Mouse (Mus musculus) CH12.LX (cell line): ENCODE measurements at regions not wholly inside any gene's neighbourhood (a gene's known extent, or its start where the extent isn't known, plus 50 kb on each side); places are given as distances from the start of the nearest gene placed in this dataset.

Experiments used
- DNase-seq: peaks from one replicate; pipeline ENCODE4 v3.0.0-alpha.2; 2013; ENCODE audit errors: extremely low read depth
- H3K27ac ChIP-seq: 2 replicates; pipeline ENCODE4 v1.5.1; 2012; ENCODE audit warnings: low read depth, mild to moderate bottlenecking, control low read depth, moderate library complexity; ENCODE audit not compliant: insufficient read depth
- H3K27me3 ChIP-seq: replicated peaks from 2 replicates; pipeline ENCODE3; 2012; ENCODE audit warnings: inconsistent platforms
- H3K36me3 ChIP-seq, 2 experiments: replicated peaks in 1 of 2; 2 replicates each; pipeline versions ENCODE3 to v1.6.1; 2012; ENCODE audit warnings: inconsistent platforms in 1 of 2, low read length in 1 of 2, mild to moderate bottlenecking in 1 of 2, mixed read lengths in 1 of 2, moderate library complexity in 1 of 2; ENCODE audit not compliant: control insufficient read depth in 1 of 2, insufficient read depth in 1 of 2
- H3K4me1 ChIP-seq, 2 experiments: 2 replicates each; pipeline ENCODE4 v1.6.1; 2012; ENCODE audit warnings: inconsistent platforms in 1 of 2, moderate library complexity in 1 of 2; ENCODE audit not compliant: insufficient read depth in 2 of 2, control insufficient read depth in 1 of 2
- H3K4me2 ChIP-seq: 2 replicates; pipeline ENCODE4 v1.6.1; 2012; ENCODE audit warnings: low read depth, mild to moderate bottlenecking, control low read depth; ENCODE audit not compliant: poor library complexity, insufficient read depth, severe bottlenecking
- H3K4me3 ChIP-seq, 3 experiments: fragments of 150-350 bp in 1 of 3; sonication (generic) in 1 of 3; replicated peaks in 1 of 3; 2 replicates each; pipeline versions ENCODE3 to v1.5.1; 2011 to 2012; ENCODE audit warnings: low read depth in 2 of 3, low read length in 2 of 3, mild to moderate bottlenecking in 2 of 3, moderate library complexity in 2 of 3, control low read depth in 1 of 3, improper control_type of control experiment in 1 of 3, inconsistent platforms in 1 of 3, mixed read lengths in 1 of 3; ENCODE audit not compliant: poor library complexity in 1 of 3
- H3K79me2 ChIP-seq: replicated peaks from 2 replicates; pipeline ENCODE4 v1.6.1; 2012; ENCODE audit warnings: mild to moderate bottlenecking, moderate library complexity; ENCODE audit not compliant: control insufficient read depth, poor library complexity, insufficient read depth, severe bottlenecking; ENCODE audit errors: extremely low read depth
- H3K9ac ChIP-seq: 2 replicates; pipeline ENCODE4 v1.6.1; 2012; ENCODE audit warnings: low read depth, mild to moderate bottlenecking, control low read depth, moderate library complexity; ENCODE audit not compliant: insufficient read depth
- H3K9me3 ChIP-seq: replicated peaks from 2 replicates; pipeline ENCODE3; 2012; ENCODE audit warnings: low read length, inconsistent platforms, mixed read lengths
- BHLHE40 ChIP-seq: IDR thresholded peaks from 2 replicates; pipeline ENCODE4 v1.6.1; 2011; ENCODE audit warnings: mild to moderate bottlenecking, low read depth, low read length, improper control_type of control experiment
- CHD1 ChIP-seq: IDR thresholded peaks from 2 replicates; pipeline ENCODE4 v1.6.1; 2012; ENCODE audit warnings: low read depth, low read length, improper control_type of control experiment, inconsistent platforms
- CHD2 ChIP-seq: IDR thresholded peaks from 2 replicates; pipeline ENCODE4 v1.6.1; 2011; ENCODE audit warnings: low read length, improper control_type of control experiment
- E2F4 ChIP-seq: IDR thresholded peaks from 2 replicates; pipeline ENCODE4 v1.6.1; 2011; ENCODE audit warnings: low read depth, low read length, improper control_type of control experiment; ENCODE audit not compliant: insufficient replicate concordance
- EP300 ChIP-seq: IDR thresholded peaks from 2 replicates; pipeline ENCODE4 v1.6.1; 2011; ENCODE audit warnings: low read length, improper control_type of control experiment
- GABPA ChIP-seq: IDR thresholded peaks from 2 replicates; pipeline ENCODE4 v1.6.1; 2012; ENCODE audit warnings: low read depth, low read length, improper control_type of control experiment, inconsistent platforms; ENCODE audit not compliant: insufficient replicate concordance
- HCFC1 ChIP-seq: IDR thresholded peaks from 2 replicates; pipeline ENCODE4 v1.6.1; 2012; ENCODE audit warnings: low read depth, mild to moderate bottlenecking, inconsistent platforms, low read length, improper control_type of control experiment
- IRF4 ChIP-seq: IDR thresholded peaks from 2 replicates; pipeline ENCODE4 v1.6.1; 2014; ENCODE audit warnings: low read depth, mild to moderate bottlenecking, inconsistent platforms, low read length, improper control_type of control experiment
- JUN ChIP-seq: IDR thresholded peaks from 2 replicates; pipeline ENCODE4 v1.6.1; 2011; ENCODE audit warnings: low read depth, mild to moderate bottlenecking, low read length, improper control_type of control experiment, moderate library complexity; ENCODE audit not compliant: insufficient read depth
- JUND ChIP-seq: conservative IDR thresholded peaks from 2 replicates; pipeline ENCODE4 v1.6.1; 2011; ENCODE audit warnings: low read depth, low read length, improper control_type of control experiment
- KAT2A ChIP-seq: IDR thresholded peaks from 2 replicates; pipeline ENCODE4 v1.6.1; 2012; ENCODE audit warnings: low read length, improper control_type of control experiment, inconsistent platforms; ENCODE audit not compliant: insufficient replicate concordance
- MAX ChIP-seq: IDR thresholded peaks from 2 replicates; pipeline ENCODE4 v1.6.1; 2011; ENCODE audit warnings: low read length, improper control_type of control experiment
- MAZ ChIP-seq: IDR thresholded peaks from 2 replicates; pipeline ENCODE4 v1.6.1; 2012; ENCODE audit warnings: low read depth, mild to moderate bottlenecking, inconsistent platforms, low read length, improper control_type of control experiment, moderate library complexity
- MEF2A ChIP-seq: IDR thresholded peaks from 2 replicates; pipeline ENCODE4 v1.6.1; 2014; ENCODE audit warnings: low read depth, mild to moderate bottlenecking, inconsistent platforms, low read length, improper control_type of control experiment, borderline replicate concordance
- MXI1 ChIP-seq: IDR thresholded peaks from 2 replicates; pipeline ENCODE4 v1.6.1; 2011; ENCODE audit warnings: mild to moderate bottlenecking, low read depth, low read length, improper control_type of control experiment
- MYC ChIP-seq: IDR thresholded peaks from 2 replicates; pipeline ENCODE4 v1.6.1; 2011; ENCODE audit warnings: low read depth, mild to moderate bottlenecking, improper control_type of control experiment, low read length
- NRF1 ChIP-seq: IDR thresholded peaks from 2 replicates; pipeline ENCODE4 v1.6.1; 2014; ENCODE audit warnings: low read depth, mild to moderate bottlenecking, inconsistent platforms, low read length, improper control_type of control experiment, moderate library complexity
- PAX5 ChIP-seq: IDR thresholded peaks from 2 replicates; pipeline ENCODE4 v1.6.1; 2012; ENCODE audit warnings: low read length, inconsistent platforms, mixed read lengths
- POLR2AphosphoS2 ChIP-seq: IDR thresholded peaks from 2 replicates; pipeline ENCODE4 v1.6.1; 2011; ENCODE audit warnings: low read depth, low read length, improper control_type of control experiment
- RAD21 ChIP-seq: IDR thresholded peaks from 2 replicates; pipeline ENCODE4 v1.6.1; 2011; ENCODE audit warnings: low read depth, mild to moderate bottlenecking, low read length, improper control_type of control experiment, moderate library complexity
- RCOR1 ChIP-seq: conservative IDR thresholded peaks from 2 replicates; pipeline ENCODE4 v1.6.1; 2012; ENCODE audit warnings: low read depth, mild to moderate bottlenecking, inconsistent platforms, low read length, improper control_type of control experiment
- SIN3A ChIP-seq: IDR thresholded peaks from 2 replicates; pipeline ENCODE4 v1.6.1; 2012; ENCODE audit warnings: low read length, improper control_type of control experiment, inconsistent platforms
- SMC3 ChIP-seq: IDR thresholded peaks from 2 replicates; pipeline ENCODE4 v1.6.1; 2011; ENCODE audit warnings: low read depth, low read length, improper control_type of control experiment
- TCF12 ChIP-seq: IDR thresholded peaks from 2 replicates; pipeline ENCODE4 v1.6.1; 2014; ENCODE audit warnings: low read depth, mild to moderate bottlenecking, inconsistent platforms, low read length, improper control_type of control experiment
- UBTF ChIP-seq: IDR thresholded peaks from 2 replicates; pipeline ENCODE4 v1.6.1; 2012; ENCODE audit warnings: low read depth, mild to moderate bottlenecking, inconsistent platforms, low read length, improper control_type of control experiment, moderate library complexity
- USF1 ChIP-seq: IDR thresholded peaks from 2 replicates; pipeline ENCODE4 v1.6.1; 2014; ENCODE audit warnings: low read depth, mild to moderate bottlenecking, inconsistent platforms, low read length, improper control_type of control experiment
- USF2 ChIP-seq: conservative IDR thresholded peaks from 2 replicates; pipeline ENCODE4 v1.6.1; 2011; ENCODE audit warnings: low read depth, low read length, improper control_type of control experiment
- ZMIZ1 ChIP-seq: IDR thresholded peaks from 2 replicates; pipeline ENCODE4 v1.6.1; 2012; ENCODE audit warnings: low read depth, mild to moderate bottlenecking, inconsistent platforms, low read length, improper control_type of control experiment
- ZNF384 ChIP-seq: IDR thresholded peaks from 2 replicates; pipeline ENCODE4 v1.6.1; 2012; ENCODE audit warnings: low read depth, low read length, improper control_type of control experiment, inconsistent platforms
- dilution Hi-C: fragments of 300-500 bp; cut with MboI; formaldehyde crosslinking; loops from 2 replicates; pipeline ENCODE4 v1.14.3; 2020; ENCODE audit warnings: low sequenced_read_pairs; ENCODE audit not compliant: extremely low pct_unique_long_range_greater_than_20kb, extremely low pct_ligation_motif_present
- in situ Hi-C: fragments of 300-500 bp; cut with MboI; formaldehyde crosslinking; loops from 3 replicates; pipeline ENCODE4 v1.14.3; 2019; ENCODE audit warnings: low sequenced_read_pairs, low pct_ligation_motif_present, low pct_unique_long_range_greater_than_20kb, mixed read lengths

GRCm38 (mm10) chr16:97278913-97279312 is 77.6 kb upstream of the Bace2 start:
- TF ChIP-seq UBTF, result no peak
- no peak for TF ChIP-seq CHD2
- TF ChIP-seq USF1, result no peak
- TF ChIP-seq ZNF384, result no peak
- TF ChIP-seq BHLHE40, result no peak
- no peak for TF ChIP-seq SMC3
- no peak for TF ChIP-seq MAZ
- TF ChIP-seq POLR2AphosphoS2, result no peak
- TF ChIP-seq MEF2A, result no peak
- TF ChIP-seq EP300, result no peak
- no peak for TF ChIP-seq HCFC1
- TF ChIP-seq GABPA, result no peak
- no peak for TF ChIP-seq SIN3A
- TF ChIP-seq KAT2A, result no peak
- no peak for TF ChIP-seq RAD21
- TF ChIP-seq NRF1, result no peak
- no peak for TF ChIP-seq CHD1
- TF ChIP-seq MYC, result no peak
- TF ChIP-seq MAX, result no peak
- TF ChIP-seq RCOR1, result no peak
- Histone ChIP-seq H3K9me3 (no peaks in the 10 kb centered on the region), H3K36me3 (no peaks in the 10 kb centered on the region), H3K4me1 (peaks cover 8 to 13% of the 10 kb centered on the region in 2 experiments; a peak in 3 of 4 replicates), H3K4me3 (no peak overlapping the region), H3K9ac (no peak overlapping the region), H3K27ac (no peak overlapping the region), H3K79me2 (no peaks in the 10 kb centered on the region), H3K27me3 (no peaks in the 10 kb centered on the region), H3K4me2 (no peak overlapping the region)
- in situ Hi-C loops, result loop anchor here (10.0 to 25.0 kb wide), 2 partner anchors 384 to 567 kb away; no protein-coding TSS in a partner anchor
- dilution Hi-C loops, result no loop called here
- DNase-seq, result no peak

DNA sequence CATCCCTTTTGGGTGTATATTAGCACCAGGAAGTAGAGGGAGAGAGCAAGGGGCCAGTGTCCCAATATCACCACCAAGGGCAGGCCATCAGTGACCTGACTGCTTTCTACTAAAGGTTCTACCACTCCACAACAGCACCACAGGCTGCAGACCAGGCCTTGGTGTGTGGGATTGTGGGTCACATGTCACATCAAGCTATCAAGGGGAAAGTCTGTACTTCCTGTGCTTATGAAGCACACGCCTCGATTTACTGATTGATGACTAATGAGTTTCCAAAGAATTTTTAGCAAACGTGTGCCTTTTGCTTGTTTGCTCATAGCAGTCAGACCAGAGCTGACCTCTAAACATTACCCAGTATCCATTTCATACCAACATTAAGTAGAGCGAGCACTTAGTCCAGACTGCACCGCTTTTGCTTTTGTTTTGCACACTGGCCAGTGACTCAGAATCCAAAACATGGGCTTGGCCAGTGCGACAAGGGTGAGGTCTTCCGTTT is 74.9 kb upstream of the Bace2 start:
- in situ Hi-C loops, result loop anchor here (25.0 kb wide), 1 partner anchor 569 kb away; no protein-coding TSS in a partner anchor
- no peak overlapping the region for H3K27ac ChIP-seq
- no peak overlapping the region for H3K9ac ChIP-seq

More for the DNA sequence above, 74.9 kb upstream of the Bace2 start:
- Histone ChIP-seq H3K4me1 (peaks cover 8 to 13% of the 10 kb centered on the region in 2 experiments; a peak in 3 of 4 replicates), H3K27me3 (no peaks in the 10 kb centered on the region), H3K4me2 (no peak overlapping the region), H3K4me3 (no peak overlapping the region), H3K79me2 (no peaks in the 10 kb centered on the region), H3K36me3 (no peaks in the 10 kb centered on the region), H3K9me3 (no peaks in the 10 kb centered on the region)
- TF ChIP-seq JUND, result no peak
- no peak for TF ChIP-seq MXI1
- TF ChIP-seq E2F4, result no peak
- no peak for TF ChIP-seq JUN
- TF ChIP-seq CHD2, result no peak
- no peak for TF ChIP-seq IRF4
- no peak for TF ChIP-seq NRF1
- no peak for TF ChIP-seq KAT2A
- TF ChIP-seq SIN3A, result no peak
- no peak for TF ChIP-seq MYC
- no peak for TF ChIP-seq RAD21
- TF ChIP-seq USF2, result no peak
- no peak for TF ChIP-seq PAX5
- no peak for TF ChIP-seq TCF12
- no peak for TF ChIP-seq ZMIZ1
- no peak for TF ChIP-seq UBTF
- TF ChIP-seq MAX, result no peak
- TF ChIP-seq ZNF384, result no peak
- TF ChIP-seq RCOR1, result no peak
- dilution Hi-C loops, result no loop called here
- DNase-seq, result no peak
